Mouse (Mus musculus) embryo, embryonic 11.5 days (tissue): ENCODE data around the gene Rexo4.

Experiments
- DNase-seq: peaks from one replicate; pipeline ENCODE4 v3.0.0-alpha.2; 2012; ENCODE audit warnings: low read depth, low spot score

Gene Rexo4

DNA sequence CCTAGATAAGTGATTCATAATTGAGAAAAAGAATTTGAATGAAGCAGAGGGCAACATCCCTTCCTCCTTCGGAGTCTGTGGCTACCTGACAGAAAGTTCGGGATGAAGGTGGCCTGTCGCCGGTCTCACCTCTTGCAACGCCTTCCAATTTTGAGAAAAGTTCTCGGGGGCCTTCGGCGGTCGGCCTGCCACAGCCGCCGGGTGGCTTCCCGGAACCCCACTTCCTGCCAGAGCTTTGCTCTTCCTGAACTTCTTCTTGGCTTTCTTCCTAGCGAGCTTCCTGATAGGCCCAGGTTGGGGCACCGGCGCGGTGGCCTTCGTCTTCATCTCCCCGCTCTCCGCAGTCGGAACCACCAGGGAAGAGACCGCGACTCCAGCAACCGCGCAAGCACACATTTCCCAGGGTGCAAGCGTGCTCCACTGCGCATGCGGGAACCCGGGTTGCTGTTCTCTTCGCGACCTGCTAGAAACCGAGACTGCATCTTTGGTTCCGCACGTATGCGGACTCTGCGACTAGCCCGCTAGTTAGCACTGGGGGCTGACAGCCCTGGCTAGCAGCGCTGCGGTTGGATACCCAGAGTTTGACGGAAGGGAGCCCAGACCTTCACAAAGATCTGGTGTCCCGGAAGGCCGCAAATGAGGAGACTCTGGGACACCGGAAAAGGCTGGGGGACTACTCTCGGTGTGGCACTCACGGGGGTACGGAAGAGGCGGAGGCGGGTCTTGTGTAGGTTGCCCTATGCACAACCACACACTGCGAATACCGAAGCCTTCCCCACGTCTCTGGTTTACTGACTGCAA, at the start of gene Rexo4:
TSS of gene Rexo4 (minus strand) at position 464 of the 801 bp plus-strand sequence.
- peak; percentile 91 for DNase-seq

DNA sequence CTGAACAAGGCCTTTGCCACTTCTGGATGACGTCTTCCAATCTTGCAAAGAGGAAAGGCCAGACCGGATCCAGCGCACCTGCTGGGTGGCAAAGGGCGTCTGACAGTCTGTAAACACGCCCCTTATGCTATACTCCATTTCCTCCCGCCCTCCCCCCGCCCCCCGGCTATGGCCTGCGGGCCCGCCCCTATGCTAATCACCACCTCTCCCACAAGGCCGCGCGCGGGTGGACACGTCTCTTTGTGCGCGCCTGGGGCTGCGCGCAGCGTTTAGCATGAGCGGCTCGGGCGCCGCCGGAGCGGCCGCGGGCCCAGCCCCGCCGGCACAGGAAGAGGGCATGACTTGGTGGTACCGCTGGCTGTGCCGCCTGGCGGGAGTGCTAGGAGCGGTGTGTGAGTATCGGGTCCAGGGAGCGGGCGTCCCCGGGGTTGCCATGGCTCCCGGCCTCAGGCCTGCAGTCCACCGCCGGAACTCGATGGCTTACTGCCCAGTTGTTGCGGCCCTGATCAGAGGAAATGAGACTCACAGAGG, 45.6 kb upstream of the Rexo4 start, which contains the start of gene Cacfd1:
TSS of gene Cacfd1 (plus strand) at position 213 of the 531 bp plus-strand sequence.
- peak; percentile 85 for DNase-seq

DNA sequence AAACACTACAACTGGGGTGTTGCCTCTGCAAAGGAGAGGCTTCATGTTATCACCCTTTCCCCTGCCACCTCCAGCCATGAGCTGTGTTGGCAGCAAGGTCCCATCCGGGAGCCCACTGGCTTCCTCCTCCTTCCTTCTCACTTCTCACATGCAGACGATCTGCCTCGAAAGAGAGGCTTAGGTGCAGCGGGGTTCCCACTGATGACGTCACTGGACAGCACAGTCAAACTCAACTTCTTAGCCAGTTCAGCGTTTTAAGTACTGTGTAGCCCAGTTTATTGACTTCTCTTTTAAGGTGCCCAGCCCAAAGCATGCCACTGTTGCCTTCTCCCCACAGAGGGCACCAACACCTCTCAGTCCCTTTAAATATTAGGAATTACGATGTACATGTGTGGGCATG, 43.5 kb upstream of the Rexo4 start:
- no peak for DNase-seq

DNA sequence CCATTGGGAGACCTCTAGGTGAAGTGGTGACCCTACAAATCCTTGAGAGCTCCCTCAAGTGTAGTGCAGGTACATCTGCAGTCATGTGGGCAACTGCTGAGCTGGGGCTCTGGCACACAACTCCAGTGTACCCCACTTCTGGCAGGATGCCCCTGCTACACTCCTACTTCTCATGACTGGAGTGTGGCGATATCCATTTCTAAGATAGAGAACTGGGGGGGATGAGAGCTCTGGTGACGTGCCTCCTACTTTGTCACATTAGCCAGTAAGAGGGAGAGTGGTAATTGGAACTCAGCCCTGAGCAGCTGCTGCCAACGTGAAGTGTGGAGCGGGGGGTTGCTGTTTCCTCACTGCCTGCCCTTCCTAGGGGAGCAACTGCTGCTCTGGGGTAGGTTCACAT, 42.1 kb upstream of the Rexo4 start:
- DNase-seq, result no peak

DNA sequence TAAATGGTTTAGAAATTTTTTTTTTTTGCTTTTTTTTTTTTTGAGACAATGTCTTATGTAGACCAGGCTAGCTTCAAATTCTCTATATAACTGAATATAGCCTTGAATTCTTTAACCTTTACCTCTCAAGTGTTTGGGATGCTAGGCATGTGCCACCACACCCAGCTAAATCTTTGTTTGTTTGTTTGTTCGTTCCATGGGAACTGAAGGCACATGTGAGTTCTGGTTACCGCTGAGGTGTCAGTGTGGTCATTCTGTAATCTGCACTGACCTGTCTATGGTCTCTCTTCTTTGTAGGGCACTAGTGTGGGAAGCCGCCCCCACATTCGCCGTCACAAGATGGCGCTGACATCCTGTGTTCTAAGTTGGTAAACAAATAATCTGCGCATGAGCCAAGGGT, 33.8 kb upstream of the Rexo4 start:
- DNase-seq, result no peak

DNA sequence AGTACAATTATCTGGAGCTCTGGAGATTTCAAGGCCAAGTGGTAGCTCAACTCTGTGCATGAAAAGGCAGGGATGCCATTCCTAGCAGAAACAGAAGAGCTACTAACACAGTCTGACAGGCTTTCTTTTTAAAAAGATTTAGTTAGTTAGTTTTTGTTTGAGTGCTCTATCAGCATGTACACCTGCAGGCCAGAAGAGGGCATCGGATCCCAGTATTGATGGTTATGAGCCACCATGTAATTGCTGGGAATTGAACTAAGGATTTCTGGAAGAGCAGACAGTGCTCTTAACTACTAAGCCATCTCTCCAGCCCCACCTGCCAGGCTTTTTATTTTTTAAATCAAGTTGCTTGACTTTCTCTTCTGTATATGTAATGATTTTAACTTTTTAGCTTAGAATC, 33.3 kb upstream of the Rexo4 start:
- no peak for DNase-seq

DNA sequence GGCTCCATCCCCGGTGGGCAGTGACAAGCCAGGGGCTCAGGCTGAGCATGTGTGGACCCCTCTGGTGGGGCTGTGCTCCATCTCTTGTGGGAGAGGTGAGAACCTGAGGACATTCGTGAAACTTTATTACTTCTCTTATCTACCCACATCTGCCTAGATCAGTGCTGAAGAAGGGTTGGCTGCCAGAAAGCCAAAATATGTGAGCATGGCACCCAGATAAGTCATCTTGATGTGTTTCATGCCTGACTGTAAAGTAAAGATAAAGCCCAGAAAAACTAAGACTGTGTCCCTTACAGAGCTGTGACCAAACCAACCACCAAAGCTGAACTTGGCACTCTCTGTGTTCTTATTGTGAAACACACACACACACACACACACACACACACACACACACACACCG, 29.8 kb upstream of the Rexo4 start:
- DNase-seq, result no peak

DNA sequence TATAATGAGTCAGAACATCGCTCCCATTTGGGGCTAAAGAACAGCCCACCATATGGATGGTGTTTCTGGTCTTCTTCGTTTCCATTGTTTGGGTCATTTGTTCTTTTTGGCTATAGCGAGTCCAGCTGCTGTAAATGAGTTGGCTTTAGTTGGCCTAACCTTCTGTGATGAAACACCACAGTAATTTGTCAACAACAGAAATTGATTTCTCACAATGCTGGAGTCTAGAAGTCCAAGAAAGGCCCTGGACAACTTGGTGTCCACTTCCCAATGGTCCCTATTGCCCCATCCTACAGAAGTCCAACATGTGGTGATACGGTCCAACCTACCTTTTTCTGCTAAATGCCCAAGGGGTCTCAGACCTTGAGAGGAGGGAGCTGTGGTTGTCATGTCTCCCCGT, 20.5 kb upstream of the Rexo4 start:
- no peak for DNase-seq

DNA sequence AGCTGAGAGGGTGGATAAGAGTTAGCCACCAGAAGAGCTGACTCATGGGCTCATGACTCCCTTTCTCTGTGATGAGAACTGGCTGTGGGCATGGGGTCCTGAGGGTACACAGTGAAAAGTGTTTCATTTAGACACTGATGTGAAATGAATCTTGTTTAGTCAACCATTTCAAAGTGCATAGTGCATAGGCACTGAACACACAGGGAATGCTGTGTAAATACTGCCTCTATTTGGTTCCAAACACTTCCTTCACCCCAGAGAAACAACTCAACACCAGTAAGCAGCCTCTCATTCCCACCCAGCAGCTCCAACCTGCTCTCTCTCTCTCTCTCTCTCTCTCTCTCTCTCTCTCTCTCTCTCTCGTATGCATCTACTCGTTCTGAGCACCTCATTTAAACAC, 20.0 kb upstream of the Rexo4 start:
- no peak for DNase-seq

DNA sequence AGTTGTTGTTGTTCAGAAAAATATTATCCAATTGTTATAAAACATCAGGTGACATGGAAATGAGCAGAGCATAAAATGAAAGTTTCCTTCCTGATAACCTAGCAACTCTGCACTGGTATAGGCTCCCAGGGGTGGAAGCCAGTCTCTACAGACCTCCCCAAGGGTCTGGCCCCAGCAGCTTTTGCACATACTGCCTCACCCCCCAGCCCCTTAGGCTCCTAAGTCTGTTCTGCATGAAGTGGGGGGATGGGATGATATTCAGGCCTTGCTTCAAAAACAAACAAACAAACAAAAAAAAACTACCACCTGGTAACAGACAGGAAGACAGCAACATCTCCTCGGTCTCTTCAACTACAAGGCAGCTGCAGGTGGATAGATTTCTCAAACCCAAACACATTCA, 16.2 kb upstream of the Rexo4 start:
- DNase-seq, result no peak

DNA sequence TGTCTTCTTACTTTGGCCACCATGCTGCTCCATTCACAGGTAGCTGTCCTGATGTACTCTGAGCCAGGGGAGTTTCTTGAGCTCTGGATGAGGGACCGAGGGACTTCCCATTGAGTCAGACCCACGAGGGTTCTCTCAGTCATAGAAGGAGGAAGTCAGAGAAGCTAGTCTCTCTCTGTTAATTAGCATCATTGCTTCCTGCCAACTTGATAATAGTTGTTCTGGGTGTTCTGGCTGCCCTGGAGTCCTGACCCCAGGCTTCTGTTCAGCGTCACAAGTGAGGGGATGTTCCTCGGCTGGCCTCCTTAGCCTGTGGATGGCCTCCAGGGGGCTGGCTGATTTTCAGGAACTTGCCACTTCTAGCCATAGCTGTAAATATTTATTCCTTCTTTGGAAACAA, 9.8 kb upstream of the Rexo4 start:
- no peak for DNase-seq

DNA sequence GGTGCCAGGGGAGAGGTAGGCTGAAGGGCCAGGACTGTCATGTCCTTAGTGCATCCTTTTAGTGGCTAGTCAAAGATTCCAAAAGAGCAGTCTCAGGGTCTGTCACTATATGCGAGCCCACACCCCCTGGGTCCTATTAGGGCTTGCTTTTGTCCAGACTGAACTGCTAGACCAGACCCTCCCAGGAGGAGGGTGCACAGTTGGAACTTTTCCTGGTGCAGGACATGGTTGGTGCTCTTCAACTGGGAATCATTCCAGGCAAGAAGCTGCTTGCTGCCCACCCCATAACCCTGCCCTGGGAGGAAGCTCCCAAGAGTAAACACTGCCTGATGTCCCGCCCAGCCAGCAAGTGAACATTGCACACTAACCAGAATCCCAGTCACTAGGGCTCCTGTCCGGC, 8.9 kb upstream of the Rexo4 start, which contains the start of gene Adamts13:
TSS of gene Adamts13 (plus strand) at position 301 of the 400 bp plus-strand sequence.
- DNase-seq, result no peak

DNA sequence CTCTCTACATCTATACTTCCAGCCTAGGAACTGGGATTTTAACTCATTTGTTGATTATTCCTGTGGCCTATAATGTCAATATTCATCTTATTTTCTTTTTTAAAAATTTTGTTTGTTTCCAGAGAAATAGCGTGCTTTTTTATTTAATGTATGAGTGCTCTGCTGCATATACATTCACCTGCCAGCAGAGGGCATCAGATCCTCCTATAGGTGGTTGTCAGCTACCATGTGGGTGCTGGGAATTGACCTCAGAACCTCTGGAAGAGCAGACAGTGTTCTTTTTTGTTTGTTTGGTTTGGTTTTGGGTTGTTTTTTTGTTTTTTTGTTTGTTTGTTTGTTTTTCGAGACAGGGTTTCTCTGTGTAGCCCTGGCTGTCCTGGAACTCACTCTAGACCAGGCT, 3.1 kb upstream of the Rexo4 start:
- DNase-seq, result no peak

DNA sequence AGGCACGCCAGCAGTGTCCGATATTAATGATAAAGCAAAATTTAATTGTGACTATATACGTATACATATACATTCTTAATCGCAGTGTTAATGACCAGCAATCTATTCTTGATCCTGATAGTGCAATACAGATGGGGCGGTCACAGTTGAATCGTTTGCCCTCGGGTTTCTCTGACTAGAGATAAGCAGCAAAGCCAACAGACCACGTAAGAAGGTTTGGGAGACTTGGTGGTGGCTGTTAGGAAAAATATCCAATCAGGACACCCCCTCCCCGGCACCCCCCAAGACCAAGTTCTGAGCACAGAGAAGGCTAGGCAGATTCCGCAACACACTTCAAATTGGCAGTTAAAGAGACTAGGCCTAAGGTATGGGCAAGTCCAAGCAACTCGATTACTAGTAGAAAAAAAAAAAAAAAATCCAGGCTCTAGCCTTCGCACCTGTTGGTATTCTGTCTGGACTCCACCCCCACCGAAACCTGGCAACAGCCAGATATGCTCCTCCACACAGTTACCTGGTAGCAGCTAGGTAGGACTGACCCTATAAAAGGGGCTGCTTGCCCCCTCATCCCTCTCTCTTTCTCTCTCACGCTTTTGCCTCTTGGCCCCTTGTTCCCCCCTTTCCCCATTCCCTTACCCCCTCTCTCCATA, 661 bp upstream of the Rexo4 start:
- DNase-seq, result no peak

DNA sequence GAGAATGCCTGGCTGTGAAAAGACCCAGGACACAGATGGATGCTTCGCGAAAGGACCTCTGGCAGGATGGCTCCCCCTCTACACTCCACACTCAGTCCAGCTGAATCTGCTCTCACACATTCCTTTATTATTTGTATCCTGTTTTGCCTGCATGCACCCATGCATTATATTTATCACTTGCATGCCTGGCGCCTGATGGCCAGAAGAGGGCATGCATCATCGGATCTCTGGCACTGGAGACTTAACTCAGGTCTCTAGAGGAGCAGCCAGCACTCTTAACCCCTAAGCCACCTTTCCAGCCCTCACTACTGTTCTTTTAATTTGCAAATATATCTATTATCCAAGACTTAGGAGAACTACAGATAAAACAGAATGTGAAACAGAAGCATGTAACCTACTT, 3.4 kb downstream of the Rexo4 start:
- no peak for DNase-seq

DNA sequence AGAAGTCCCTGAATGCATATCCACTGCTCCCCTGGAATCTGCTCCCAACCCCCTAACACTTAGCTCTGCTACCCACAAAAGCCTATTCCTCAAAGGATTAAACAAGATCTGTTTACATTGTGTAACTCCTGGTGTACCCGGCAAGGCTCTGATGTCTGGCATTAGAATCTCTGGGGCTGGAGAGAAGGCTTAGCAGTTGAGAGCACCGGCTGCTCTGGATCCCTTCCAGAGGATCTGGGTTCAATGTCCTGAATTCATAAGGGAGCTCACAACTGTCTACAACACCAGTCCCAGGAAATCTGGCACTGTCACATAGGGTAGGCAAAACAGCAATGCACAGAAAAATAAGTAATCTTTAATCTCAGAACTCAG, 6.7 kb downstream of the Rexo4 start:
- DNase-seq, result no peak

DNA sequence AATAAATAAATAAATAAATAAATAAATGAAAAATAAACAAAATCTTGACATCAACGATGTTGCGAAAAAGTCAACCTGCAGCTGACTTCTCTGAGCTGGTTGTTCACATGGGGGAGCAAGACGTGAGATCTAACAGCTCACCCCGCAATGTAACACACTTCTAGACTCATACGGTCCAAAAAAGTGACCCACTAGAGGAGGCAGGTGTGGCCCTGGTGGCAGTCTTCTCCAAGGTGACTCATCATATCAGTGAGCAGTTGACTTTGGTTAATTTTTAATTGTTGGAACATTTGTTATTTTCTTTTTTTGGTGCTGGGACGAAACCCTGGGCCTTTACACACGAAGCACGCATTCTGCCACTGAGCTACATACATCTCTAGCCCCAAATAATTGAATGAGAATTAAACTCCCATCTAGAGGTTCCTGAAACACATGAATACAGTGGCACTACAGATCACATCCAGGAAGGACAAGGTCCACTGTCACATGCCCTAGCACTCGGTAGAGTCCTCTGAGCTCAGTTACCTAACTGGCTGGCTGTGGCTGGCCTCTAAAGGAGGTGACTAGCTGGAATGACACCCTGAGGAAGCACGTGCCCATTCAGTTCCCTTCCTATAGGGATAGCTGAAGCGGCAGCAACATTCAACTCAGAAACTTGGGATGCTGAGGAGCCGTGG, 7.2 kb downstream of the Rexo4 start:
- DNase-seq, result no peak

DNA sequence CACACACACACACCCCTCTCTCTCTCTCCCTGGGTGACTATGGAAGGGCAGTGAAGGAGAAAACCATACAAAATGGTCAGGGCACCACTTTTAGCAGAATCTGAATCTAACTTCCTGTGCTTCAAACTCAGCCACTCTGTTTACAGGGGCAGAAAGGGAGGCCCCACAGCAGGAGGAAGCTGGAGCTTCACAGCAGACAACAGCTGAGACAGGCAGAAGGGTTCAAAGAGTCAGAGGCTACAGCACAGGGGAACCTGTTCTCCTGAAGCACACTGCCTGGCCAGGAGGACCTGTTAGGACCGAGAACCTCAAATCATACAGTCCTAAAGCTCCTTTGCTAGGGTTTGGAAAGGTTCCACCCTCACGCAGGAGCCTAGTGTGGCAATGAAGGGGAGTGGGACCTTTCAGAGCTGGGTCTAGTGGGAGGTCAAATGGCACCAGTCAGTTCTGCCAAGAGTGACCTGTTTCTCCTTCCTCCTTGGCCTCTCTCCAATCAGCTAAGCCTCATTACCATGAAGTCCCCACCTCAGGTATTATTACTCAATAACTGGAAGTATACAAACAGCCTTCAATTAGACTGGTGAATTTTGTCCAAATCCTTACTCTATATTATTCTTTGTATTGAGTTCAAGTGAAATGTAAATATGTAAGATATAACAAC, 9.3 kb downstream of the Rexo4 start:
- DNase-seq, result no peak

DNA sequence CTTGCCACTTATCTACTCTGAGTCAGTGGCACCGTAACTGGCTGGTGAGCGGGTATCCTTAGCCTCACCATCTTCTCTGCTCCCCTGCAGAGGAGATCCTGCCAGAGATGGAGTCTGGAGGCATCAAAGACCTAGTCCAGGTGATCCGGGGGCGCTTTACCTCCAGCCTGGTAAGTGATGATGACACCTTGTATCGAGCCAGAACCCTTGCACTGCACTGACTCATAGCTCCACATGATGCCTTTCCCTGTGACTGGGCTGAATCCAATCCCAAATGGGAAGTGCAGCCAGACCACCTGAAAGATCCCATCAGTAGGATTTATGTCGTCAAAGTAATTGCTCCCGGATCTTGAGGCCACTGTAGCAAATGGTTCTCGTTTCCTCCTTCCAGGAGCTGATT, 11.3 kb downstream of the Rexo4 start:
- DNase-seq, result no peak

DNA sequence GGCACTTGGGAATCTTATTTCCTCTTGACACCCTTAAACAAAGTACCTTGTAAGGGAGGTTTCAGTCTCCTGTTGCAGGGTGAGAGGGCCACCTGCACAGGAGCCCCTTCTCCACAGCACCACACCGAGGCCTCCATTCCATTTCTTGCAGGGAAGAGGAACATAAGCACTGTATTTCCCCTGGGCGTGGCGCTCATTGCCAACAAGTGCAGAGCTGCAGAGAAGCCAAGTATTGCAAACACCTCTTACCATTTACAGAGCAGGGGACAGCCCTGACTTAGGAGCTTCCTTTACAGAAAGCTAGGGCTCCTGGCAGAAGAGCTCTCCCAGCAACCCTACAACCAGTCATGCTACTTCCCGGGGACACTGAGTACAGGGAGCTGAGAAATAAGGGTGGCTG, 12.0 kb downstream of the Rexo4 start:
- no peak for DNase-seq

DNA sequence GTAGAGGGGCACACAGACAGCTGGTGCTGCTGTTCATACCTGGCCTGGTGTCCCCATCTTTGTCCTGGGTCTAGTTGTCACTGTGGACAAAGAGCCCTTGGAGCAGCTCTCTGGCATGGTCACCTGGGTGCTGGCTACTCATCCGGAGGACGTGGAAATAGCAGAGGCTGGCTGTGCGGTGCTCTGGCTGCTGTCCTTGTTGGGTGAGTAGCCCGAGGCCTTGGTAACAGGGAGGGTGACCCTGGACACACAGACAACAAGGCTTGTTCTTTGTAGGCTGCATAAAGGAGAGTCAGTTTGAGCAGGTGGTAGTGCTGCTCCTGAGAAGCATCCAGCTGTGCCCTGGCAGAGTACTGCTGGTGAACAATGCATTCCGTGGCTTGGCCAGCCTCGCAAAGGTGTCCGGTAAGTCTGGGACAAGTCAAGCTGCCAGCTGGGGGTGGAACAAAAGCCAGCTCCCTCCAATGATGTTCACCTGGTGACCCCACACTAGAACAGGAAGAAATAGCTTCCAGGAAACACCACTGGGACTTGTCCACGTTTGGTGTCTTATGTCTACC, 12.8 kb downstream of the Rexo4 start:
- DNase-seq, result no peak

DNA sequence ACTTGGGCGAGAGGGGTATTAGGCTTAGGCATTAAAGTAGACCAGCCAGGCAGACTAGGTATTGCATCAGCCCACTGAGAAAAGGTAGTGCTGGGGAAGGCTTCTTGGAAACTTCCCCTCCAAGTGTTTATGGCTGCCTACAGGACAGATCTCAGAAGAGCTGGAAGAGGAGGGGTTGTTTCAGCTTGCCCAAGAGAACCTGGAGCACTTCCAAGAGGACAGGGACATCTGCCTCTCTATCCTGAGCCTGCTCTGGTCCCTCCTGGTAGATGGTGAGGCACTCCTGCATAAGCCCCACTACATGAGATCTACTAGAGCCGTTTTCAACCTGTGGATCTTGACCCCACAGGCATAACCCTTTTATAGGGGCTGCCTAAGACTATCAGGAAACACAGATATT, 13.8 kb downstream of the Rexo4 start:
- DNase-seq, result no peak
